Mouse (Mus musculus) heart, adult 9 months (tissue): ENCODE results near the gene Rnf224.
"Not testable (repeated sequence)": the region's sequence is repeated elsewhere in the genome, so short reads cannot be mapped to it uniquely, and the experiment has no call there.

Experiments used
- DNase-seq, 2 experiments: peaks; one replicate each; pipeline ENCODE4 v3.0.0; 2022; ENCODE audit warnings: low spot score in 2 of 2

Rnf224 gene

GRCm38 (mm10) chr2:25236614-25237013, at the start of gene Rnf224:
Gene Rnf224 (minus strand): TSS chr2:25236787.
- no peak for DNase-seq

- DNase-seq = no peak
Measured at GRCm38 (mm10) chr2:25286314-25286713, 49.7 kb upstream of the Rnf224 start.

GRCm38 (mm10) chr2:25285551-25285950, 49.0 kb upstream of the Rnf224 start:
- DNase-seq = no peak

- peak in 1 of 2 experiments; percentile 66 for DNase-seq
Measured at GRCm38 (mm10) chr2:25278928-25279882, 42.6 kb upstream of the Rnf224 start.

DNA sequence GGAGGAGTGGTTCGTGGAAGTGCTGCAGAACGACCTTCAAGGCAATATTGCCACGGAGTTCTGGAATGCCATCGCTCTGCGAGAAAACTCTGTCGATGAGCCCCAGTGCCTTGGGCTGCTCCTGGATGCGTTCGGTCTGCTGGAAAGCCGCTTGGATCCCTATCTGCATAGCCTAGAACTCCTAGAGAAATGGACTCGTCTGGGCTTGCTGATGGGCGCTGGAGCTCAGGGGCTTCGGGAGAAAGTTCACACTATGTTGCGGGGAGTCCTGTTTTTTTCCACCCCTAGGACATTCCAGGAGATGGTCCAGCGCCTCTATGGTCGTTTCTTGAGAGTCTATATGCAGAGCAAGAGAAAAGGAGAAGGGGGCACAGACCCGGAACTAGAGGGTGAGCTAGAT, 36.4 kb upstream of the Rnf224 start:
- DNase-seq = no peak

DNA sequence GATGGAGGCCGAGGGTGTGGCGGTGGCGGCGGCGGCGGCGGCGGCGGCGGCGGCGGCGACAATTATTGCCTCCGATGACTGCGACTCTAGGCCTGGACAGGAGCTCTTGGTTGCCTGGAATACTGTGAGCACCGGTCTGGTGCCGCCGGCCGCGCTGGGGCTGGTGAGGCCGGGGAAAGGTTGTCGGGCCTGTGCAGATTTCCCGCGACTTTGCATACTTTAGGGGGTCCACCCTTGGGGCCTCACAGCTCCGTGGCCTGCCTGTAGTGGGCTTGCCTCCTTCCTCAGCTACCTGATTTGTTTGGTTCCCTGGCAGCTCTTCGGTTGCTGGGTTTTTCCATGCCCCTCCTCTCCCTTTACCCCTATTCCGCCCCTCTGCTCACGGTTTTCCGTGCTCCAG, 35.9 kb upstream of the Rnf224 start:
- no peak for DNase-seq

- peak; percentile 95 to 96 for DNase-seq
Measured at GRCm38 (mm10) chr2:25271827-25272511, 35.4 kb upstream of the Rnf224 start, which contains the start of the genes Ssna1 and Anapc2. Gene Ssna1 (minus strand): TSS chr2:25272438. Gene Anapc2 (plus strand): TSS chr2:25272478.

DNA sequence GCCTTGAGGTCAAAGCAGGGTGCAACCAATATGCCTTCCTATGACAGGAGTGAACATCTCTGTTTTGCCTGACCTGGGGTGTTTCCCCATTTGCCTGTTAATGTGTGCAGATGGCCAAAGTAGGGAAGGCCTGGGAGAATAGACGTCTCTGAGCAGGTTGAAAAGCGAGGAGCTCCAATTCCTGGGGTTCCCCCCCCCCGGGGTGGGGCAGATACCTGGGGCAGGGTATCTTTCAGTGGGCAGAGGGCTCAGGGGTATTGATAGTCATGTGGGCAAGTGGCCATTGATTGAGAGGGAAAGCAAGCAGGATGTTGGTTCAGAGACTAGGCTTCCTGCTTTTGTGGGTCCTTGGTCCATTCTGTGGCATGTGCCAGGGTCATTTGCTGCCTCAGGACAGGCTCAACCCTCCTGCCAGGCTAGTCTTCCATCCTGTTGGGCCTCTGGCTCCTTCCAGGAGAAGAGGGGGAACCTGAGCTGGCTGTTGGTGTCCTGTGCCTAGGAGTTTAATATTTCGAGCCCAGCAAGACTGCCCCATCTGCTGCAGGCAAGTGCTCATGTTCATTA, 31.2 kb upstream of the Rnf224 start:
- no peak for DNase-seq

DNA sequence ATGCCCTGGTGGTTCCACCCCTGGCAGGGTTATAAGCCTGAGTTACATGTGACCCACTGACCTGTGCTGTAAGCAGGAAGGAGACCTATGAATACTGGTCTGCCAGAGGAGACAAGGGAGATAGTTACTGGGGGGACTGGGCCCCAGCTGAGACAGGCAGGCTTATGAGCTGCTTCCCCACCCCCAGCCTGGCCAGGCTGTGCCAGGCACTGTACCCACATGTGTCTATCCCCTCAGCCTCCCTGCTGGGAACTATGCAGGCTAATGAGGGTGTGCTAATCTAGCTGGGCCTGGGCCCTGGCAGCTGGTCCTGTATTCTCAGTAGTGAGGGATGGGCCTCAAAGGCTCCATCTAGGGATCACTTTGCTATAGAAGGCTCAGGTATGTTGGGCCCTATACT, 30.7 kb upstream of the Rnf224 start:
- no peak for DNase-seq

GRCm38 (mm10) chr2:25266720-25267119, 30.1 kb upstream of the Rnf224 start:
- DNase-seq = peak; percentile 36 to 46

- DNase-seq = peak; percentile 40 to 71
Measured at GRCm38 (mm10) chr2:25265897-25266656, 29.5 kb upstream of the Rnf224 start.

GRCm38 (mm10) chr2:25264851-25265250, 28.3 kb upstream of the Rnf224 start:
- DNase-seq = no peak

DNA sequence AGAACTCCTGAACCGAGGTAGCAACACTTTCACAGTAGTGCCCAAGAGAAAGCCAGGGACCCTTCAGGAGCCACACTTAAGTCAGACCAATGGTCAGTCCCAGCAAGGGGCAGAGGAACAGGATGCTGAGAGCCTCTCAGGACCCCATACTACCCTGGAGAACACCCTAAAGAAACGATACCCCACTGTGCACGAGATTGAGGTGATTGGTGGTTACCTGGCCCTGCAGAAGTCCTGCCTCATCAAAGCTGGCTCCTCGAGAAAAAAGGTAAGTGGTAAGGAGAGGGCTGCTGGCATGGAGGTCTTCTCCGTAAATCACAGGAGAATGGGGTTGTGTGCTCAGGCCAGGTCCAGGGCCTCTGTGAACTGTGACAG, 27.7 kb upstream of the Rnf224 start:
- DNase-seq = no peak

DNA sequence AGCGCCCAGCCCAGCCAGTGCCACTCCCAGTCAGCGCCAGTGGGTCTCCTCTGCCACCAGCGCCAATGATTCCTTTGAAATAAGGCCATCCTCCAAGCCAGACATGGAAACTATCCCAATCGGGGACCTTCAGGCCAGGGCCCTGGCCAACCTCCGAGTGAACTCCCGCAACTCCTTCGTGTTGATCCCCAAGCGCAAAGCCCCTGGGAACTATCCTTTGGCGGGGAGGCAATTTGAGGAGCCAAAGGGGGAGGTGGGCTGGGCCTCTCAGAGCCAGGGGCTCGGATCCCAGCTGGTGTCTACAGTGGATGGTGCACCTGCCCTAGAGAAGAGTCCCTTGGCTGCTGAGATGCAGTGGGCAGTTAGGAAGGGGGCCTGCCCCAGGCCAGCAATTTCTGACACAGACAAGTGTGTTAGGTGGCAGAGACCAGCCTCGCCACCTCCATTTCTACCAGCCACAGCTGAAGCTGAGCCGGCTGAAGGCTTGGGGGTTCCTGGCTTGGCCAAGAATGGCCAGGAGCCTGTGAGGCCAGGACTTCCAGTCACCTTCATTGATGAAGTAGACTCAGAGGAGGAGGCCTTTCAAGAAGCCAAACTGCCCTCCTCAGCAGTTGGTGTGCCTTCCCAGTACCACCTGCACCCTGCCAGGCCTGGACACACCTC, 27.2 kb upstream of the Rnf224 start:
- DNase-seq = no peak

GRCm38 (mm10) chr2:25262795-25263622, 26.4 kb upstream of the Rnf224 start:
- no peak for DNase-seq

- DNase-seq = peak; percentile 96 to 98
Measured at GRCm38 (mm10) chr2:25262291-25262767, 25.7 kb upstream of the Rnf224 start, which contains the start of gene Tprn. Gene Tprn (plus strand): TSS chr2:25262618.

DNA sequence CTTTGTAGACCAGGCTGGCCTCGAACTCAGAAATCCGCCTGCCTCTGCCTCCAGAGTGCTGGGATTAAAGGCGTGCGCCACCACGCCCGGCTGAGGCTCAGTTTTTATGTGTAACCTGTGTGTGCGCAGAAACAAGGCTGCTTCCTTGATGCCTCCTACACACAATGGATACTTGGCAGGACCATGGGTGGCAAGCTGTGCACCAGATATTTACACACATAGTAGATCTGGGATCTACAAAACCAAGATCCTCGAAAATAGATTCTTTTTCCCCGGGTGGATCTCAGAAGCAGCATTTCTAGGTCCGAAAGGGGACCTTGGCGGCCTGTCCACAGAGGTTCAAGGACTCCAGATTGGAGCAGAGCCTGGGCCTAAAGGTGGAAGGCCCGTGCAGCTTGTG, 25.3 kb upstream of the Rnf224 start:
- DNase-seq = no peak

DNA sequence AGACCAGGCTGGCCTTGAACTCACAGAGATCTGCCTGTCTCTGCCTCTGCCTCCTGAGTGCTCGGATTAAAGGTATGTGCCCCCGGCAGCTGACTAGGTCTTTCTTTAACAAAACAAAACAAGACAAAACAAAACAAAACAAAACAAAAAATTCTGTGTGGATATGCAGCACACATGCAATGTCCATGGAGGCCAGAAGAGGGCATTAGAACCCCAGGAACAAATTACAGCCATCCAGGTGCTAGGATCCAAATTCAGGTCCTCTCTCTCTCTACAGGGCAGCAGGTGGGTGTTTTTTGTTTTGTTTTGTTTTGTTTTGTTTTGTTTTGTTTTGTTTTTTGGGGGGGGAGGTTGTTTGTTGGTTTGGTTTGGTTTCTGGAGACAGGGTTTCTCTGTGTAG, 22.3 kb upstream of the Rnf224 start:
- no peak for DNase-seq

DNA sequence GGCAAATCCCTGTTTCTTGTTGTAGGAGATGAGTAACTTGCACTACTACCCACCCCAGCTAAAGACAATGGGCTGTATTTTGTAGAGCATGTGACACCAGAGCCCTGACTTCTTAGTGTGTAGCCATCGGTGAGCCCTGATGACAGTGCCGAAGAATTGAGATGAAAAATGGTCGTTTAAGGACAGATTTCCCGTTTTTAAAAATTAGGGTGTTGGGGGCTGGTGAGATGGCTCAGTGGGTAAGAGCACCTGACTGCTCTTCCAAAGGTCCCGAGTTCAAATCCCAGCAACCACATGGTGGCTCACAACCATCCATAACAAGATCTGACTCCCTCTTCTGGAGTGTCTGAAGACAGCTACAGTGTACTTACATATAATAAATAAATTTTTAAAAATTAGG, 20.7 kb upstream of the Rnf224 start:
- not testable (repeated sequence) for DNase-seq
